Mouse (Mus musculus) erythroblast, embryonic 14.5 days (primary cell): ENCODE measurements around the gene Itpripl2.

Experiments
- GATA1 ChIP-seq: IDR thresholded peaks from 2 replicates; pipeline ENCODE4 v1.6.1; 2012; ENCODE audit warnings: low read length, inconsistent platforms, mixed read lengths
- TAL1 ChIP-seq: IDR thresholded peaks from 3 replicates; pipeline ENCODE4 v1.6.1; 2012; ENCODE audit warnings: low read length, inconsistent platforms, mixed read lengths

- TF ChIP-seq GATA1 = no peak
- no peak for TF ChIP-seq TAL1
Observed at GRCm38 (mm10) chr7:118447291-118448133, 44.3 kb downstream of the Itpripl2 start.
